Mouse (Mus musculus) lung, adult 2 months (tissue): Measurements from ENCODE around the gene Pitpnm2.

Experiments used
- CTCF ChIP-seq: fragments of 200-500 bp; IDR thresholded peaks from 2 replicates; pipeline ENCODE4 v1.5.1; 2011; ENCODE audit warnings: mild to moderate bottlenecking, low read length, control low read depth; ENCODE audit not compliant: insufficient read depth
- POLR2A ChIP-seq: fragments of 200-500 bp; IDR thresholded peaks from 2 replicates; pipeline ENCODE4 v1.6.1; 2011; ENCODE audit warnings: low read depth, mild to moderate bottlenecking, control low read depth, low read length, borderline replicate concordance; ENCODE audit errors: extremely low read depth

DNA sequence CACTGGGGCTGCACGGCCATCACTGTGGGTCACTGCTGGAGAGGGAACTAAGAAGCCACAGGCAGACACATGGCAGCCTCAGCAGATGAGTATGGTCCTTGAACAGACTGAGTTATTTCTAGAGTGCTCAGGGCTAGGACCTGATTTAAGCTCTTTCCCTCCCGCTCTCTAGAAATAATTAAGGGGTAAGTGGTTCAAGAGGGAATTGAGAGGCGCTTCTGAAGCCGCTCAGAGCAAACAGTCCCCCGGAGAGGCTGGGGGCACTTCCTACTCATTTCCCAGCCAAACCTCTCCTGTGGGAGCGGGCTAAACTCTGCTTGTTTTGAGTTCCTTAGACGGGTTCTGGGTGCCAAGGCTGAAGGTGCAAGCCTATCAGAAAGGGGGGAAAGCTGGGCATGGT lies 98.7 kb downstream of the Pitpnm2 start:
- TF ChIP-seq POLR2A = no peak
- TF ChIP-seq CTCF = no peak
